Mouse (Mus musculus): ENCODE data around the gene Sorcs2.

The Sorcs2 gene

GRCm38 (mm10) chr5:36178215-36178614 is 219.7 kb downstream of the Sorcs2 start:
- DNase-seq (ENCODE audit: low read depth) = no peak

GRCm38 (mm10) chr5:36176873-36177272 is 221.1 kb downstream of the Sorcs2 start:
- DNase-seq (ENCODE audit: low read depth) = no peak

GRCm38 (mm10) chr5:36176409-36176808 is 221.5 kb downstream of the Sorcs2 start:
- DNase-seq (ENCODE audit: low read depth) = no peak

- no peak for DNase-seq (ENCODE audit: low read depth)
These were observed 223.3 kb downstream of the Sorcs2 start for GRCm38 (mm10) chr5:36174569-36175115.

GRCm38 (mm10) chr5:36168963-36169650 is 228.8 kb downstream of the Sorcs2 start:
- DNase-seq (ENCODE audit: low read depth) = no peak

- no peak for DNase-seq (ENCODE audit: low read depth)
These were observed 231.5 kb downstream of the Sorcs2 start for GRCm38 (mm10) chr5:36166346-36167013.

- DNase-seq (ENCODE audit: low read depth) = no peak
These were observed 232.3 kb downstream of the Sorcs2 start for GRCm38 (mm10) chr5:36165424-36166302.

GRCm38 (mm10) chr5:36154879-36155485 is 243.0 kb downstream of the Sorcs2 start:
- no peak for DNase-seq (ENCODE audit: low read depth)

- DNase-seq (ENCODE audit: low read depth) = no peak
These were observed 244.7 kb downstream of the Sorcs2 start for GRCm38 (mm10) chr5:36153261-36153660.

- DNase-seq (ENCODE audit: low read depth) = no peak
These were observed 246.9 kb downstream of the Sorcs2 start for GRCm38 (mm10) chr5:36151086-36151485.

- no peak for DNase-seq (ENCODE audit: low read depth)
These were observed 248.8 kb downstream of the Sorcs2 start for GRCm38 (mm10) chr5:36149098-36149497.

GRCm38 (mm10) chr5:36146589-36146988 is 251.3 kb downstream of the Sorcs2 start:
- no peak for DNase-seq (ENCODE audit: low read depth)

- no peak for DNase-seq (ENCODE audit: low read depth)
These were observed 253.4 kb downstream of the Sorcs2 start for GRCm38 (mm10) chr5:36144560-36144959.

GRCm38 (mm10) chr5:36141676-36142255 is 256.2 kb downstream of the Sorcs2 start:
- no peak for DNase-seq (ENCODE audit: low read depth)

- no peak for DNase-seq (ENCODE audit: low read depth)
These were observed 256.8 kb downstream of the Sorcs2 start for GRCm38 (mm10) chr5:36141112-36141511.

- no peak for DNase-seq (ENCODE audit: low read depth)
These were observed 258.2 kb downstream of the Sorcs2 start for GRCm38 (mm10) chr5:36139766-36140165.

GRCm38 (mm10) chr5:36135874-36136542 is 261.9 kb downstream of the Sorcs2 start:
- no peak for DNase-seq (ENCODE audit: low read depth)

GRCm38 (mm10) chr5:36134302-36134701 is 263.6 kb downstream of the Sorcs2 start:
- DNase-seq (ENCODE audit: low read depth) = no peak

- no peak for DNase-seq (ENCODE audit: low read depth)
These were observed 264.0 kb downstream of the Sorcs2 start for GRCm38 (mm10) chr5:36133893-36134292.

- no peak for DNase-seq (ENCODE audit: low read depth)
These were observed 267.4 kb downstream of the Sorcs2 start for GRCm38 (mm10) chr5:36130393-36131011.

- DNase-seq (ENCODE audit: low read depth) = no peak
These were observed 268.3 kb downstream of the Sorcs2 start for GRCm38 (mm10) chr5:36129661-36130060.
